Mouse (Mus musculus): ENCODE measurements around the gene Tomt.

GRCm38 (mm10) chr7:101908367-101908766 lies 2.2 kb upstream of the Tomt start:
- no peak for TF ChIP-seq POLR2A (IDR thresholded peaks at IDR 0.05; ENCODE audit: borderline replicate concordance, extremely low read depth, low read depth, low read length)
- TF ChIP-seq CTCF (IDR thresholded peaks at IDR 0.05; ENCODE audit: insufficient read depth, low read length), result no peak
